Mouse (Mus musculus) bone marrow macrophage, adult 2 months (primary cell): ENCODE data around the gene Upk3b.
"Not testable (repeated sequence)": the region's sequence is repeated elsewhere in the genome, so short reads cannot be mapped to it uniquely, and the experiment has no call there.

Source experiments
- CTCF ChIP-seq: IDR thresholded peaks from 2 replicates; pipeline ENCODE4 v1.5.1; 2012; ENCODE audit warnings: low read depth, mild to moderate bottlenecking, low read length, moderate library complexity
- POLR2A ChIP-seq: IDR thresholded peaks from 2 replicates; pipeline ENCODE4 v1.6.1; 2012; ENCODE audit warnings: mild to moderate bottlenecking, low read depth, low read length, borderline replicate concordance

DNA sequence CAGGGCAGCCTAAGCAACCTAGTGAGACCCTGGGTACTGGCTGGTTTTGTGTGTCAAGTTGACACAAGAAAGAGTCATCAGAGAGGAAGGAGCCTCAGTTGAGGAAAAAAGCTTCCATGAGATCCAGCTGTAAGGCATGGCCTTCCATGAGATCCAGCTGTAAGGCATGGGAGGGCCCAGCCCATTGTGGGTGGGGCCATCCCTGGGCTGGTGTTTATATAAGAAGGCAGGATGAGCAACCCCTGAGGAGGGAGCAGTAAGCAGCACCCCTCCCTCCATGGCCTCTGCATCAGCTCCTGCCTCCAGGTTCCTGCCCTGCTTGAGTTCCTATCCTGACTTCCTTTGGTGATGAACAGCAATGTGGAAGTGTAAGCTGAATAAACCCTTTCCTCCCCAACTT is 10.2 kb downstream of the Upk3b start:
- not testable (repeated sequence) for TF ChIP-seq CTCF, POLR2A
